Mouse (Mus musculus): Measurements from ENCODE around the gene Schip1. TPM values are rescaled to one million over a fixed set of nuclear protein-coding genes. Genes with fewer than 3 reads are reported as not detected.

Schip1 gene
- polyA plus RNA-seq, 2 experiments: 12.1 to 18.9 TPM

DNA sequence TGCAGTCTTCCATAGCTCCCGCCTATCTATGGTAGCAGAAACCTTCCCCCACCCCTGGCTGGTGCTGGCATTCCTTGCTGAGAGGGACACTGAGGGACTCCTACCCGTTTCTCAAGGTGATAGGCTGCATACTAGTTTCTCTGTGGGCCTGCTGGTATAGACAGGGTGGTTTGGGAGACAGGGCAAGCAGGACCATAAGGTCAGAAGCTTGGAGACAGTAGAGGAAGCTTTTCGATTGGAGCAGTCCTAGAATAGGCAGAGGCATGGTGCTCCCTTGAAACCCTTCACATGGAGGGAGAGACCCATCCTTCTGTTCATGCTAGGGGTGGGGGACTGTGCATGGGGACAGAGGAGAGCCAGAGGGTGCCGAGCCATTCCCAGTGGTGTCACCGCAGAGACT, 558.4 kb downstream of the Schip1 start:
- Histone ChIP-seq H3K4me1 (ENCODE audit: control insufficient read depth, insufficient read depth, low read length) (no peaks in the 10 kb centered on the region), H3K4me3 (replicated peaks; ENCODE audit: low read length) (no peak overlapping the region), H3K4me2 (replicated peaks; ENCODE audit: low read depth, low read length, severe bottlenecking) (no peak overlapping the region), H3K36me3 (ENCODE audit: control insufficient read depth, insufficient read depth, low read length) (0 out of 2 replicates have a peak, but pooled peaks cover 4% of the 10 kb centered on the region), H3K9me3 (ENCODE audit: control insufficient read depth, low read length) (no peaks in the 10 kb centered on the region), H3K27me3 (ENCODE audit: control insufficient read depth, insufficient read depth, low read length) (no peaks in the 10 kb centered on the region), H3K9ac (ENCODE audit: low read depth, low read length, severe bottlenecking) (no peak overlapping the region), H3K27ac (replicated peaks; ENCODE audit: low read depth, low read length) (no peak overlapping the region)
- TF ChIP-seq POLR2A (IDR thresholded peaks at IDR 0.05; ENCODE audit: borderline replicate concordance, extremely low read depth, insufficient read depth, insufficient read length): no peak
- 89% methylated on average over 5 of the region's 5 CpGs for WGBS
- no peak for ATAC-seq (ENCODE audit: low FRiP score, low read depth)
- DNase-seq (ENCODE audit: low spot score): no peak

DNA sequence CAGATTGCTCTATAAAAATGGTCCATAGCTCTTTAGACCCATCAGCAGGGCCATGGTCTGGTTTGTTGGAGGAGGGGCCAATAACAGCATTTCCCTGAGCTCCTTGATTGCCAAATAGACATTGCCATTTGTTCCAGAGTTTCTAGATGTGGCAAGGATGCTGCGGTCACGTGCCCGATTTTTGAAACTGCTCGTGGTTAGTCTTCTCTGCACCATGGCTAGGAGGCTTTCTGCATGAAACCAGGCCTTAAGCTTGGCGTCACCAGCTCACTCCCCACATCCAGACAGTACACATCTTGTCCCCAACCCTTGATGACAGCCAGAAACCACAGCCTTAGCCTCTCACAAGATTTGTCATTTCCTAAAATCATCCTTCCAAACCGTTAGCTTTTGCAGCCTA, 559.9 kb downstream of the Schip1 start:
- DNase-seq (ENCODE audit: low spot score): no peak
- no peak for ATAC-seq (ENCODE audit: low FRiP score, low read depth)
- Histone ChIP-seq H3K27ac (replicated peaks; ENCODE audit: low read depth, low read length) (no peak overlapping the region), H3K4me1 (ENCODE audit: control insufficient read depth, insufficient read depth, low read length) (no peaks in the 10 kb centered on the region), H3K27me3 (ENCODE audit: control insufficient read depth, insufficient read depth, low read length) (no peaks in the 10 kb centered on the region), H3K4me3 (replicated peaks; ENCODE audit: low read length) (no peak overlapping the region), H3K36me3 (ENCODE audit: control insufficient read depth, insufficient read depth, low read length) (0 out of 2 replicates have a peak, but pooled peaks cover 4% of the 10 kb centered on the region), H3K4me2 (replicated peaks; ENCODE audit: low read depth, low read length, severe bottlenecking) (no peak overlapping the region), H3K9ac (ENCODE audit: low read depth, low read length, severe bottlenecking) (no peak overlapping the region), H3K9me3 (ENCODE audit: control insufficient read depth, low read length) (no peaks in the 10 kb centered on the region)
- TF ChIP-seq POLR2A (IDR thresholded peaks at IDR 0.05; ENCODE audit: borderline replicate concordance, extremely low read depth, insufficient read depth, insufficient read length): no peak
- 91% methylated on average over 6 of the region's 6 CpGs for WGBS

DNA sequence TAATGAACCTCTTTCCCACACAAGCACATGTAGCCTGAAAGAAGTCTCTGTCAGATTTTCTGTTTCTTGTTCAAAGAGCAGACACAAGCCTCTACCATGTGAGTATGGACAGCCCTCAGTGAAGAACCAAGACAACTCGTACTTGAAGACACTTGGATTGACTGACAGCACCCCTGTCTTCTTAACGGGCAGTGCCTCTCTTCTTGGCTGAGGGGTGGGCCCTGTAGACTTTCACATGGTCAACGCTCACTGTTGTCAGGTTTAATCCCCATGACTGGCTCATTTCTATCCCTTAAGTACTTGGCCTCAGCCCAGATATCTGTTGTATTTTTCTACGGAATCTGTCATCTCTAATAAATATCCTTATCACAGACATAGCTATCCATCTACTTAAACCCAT, 565.7 kb downstream of the Schip1 start:
- DNase-seq (ENCODE audit: low spot score): no peak
- Histone ChIP-seq H3K4me2 (replicated peaks; ENCODE audit: low read depth, low read length, severe bottlenecking) (no peak overlapping the region), H3K27me3 (ENCODE audit: control insufficient read depth, insufficient read depth, low read length) (no peaks in the 10 kb centered on the region), H3K4me3 (replicated peaks; ENCODE audit: low read length) (no peak overlapping the region), H3K36me3 (ENCODE audit: control insufficient read depth, insufficient read depth, low read length) (0 out of 2 replicates have a peak, but pooled peaks cover 4% of the 10 kb centered on the region), H3K27ac (replicated peaks; ENCODE audit: low read depth, low read length) (no peak overlapping the region), H3K9ac (ENCODE audit: low read depth, low read length, severe bottlenecking) (no peak overlapping the region), H3K9me3 (ENCODE audit: control insufficient read depth, low read length) (no peaks in the 10 kb centered on the region), H3K4me1 (ENCODE audit: control insufficient read depth, insufficient read depth, low read length) (no peaks in the 10 kb centered on the region)
- no peak for ATAC-seq (ENCODE audit: low FRiP score, low read depth)
- TF ChIP-seq POLR2A (IDR thresholded peaks at IDR 0.05; ENCODE audit: borderline replicate concordance, extremely low read depth, insufficient read depth, insufficient read length): no peak
- 74% methylated on average over 4 of the region's 4 CpGs for WGBS

DNA sequence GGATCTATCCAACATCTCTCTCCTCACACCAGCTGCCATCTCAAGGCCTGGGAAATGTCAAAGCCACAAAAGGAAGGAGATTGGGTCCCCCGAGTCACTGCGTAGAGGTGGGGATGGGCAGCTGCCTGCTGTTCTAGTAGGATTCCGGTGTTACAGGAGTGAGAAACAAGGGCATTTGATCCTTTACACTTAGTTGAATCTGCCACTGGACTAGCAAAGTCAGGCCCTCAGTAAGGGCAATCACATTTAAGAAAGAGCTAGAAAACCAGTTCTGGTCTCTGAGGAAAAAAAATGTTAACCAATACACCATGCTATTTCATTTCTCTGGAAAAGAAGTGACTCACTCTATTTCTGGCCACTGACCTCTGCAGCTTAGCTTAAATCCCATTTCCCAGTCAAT, 566.2 kb downstream of the Schip1 start:
- ATAC-seq (ENCODE audit: low FRiP score, low read depth) (no peak), DNase-seq (ENCODE audit: low spot score) (no peak)
- Histone ChIP-seq H3K9me3 (ENCODE audit: control insufficient read depth, low read length) (no peaks in the 10 kb centered on the region), H3K36me3 (ENCODE audit: control insufficient read depth, insufficient read depth, low read length) (0 out of 2 replicates have a peak, but pooled peaks cover 4% of the 10 kb centered on the region), H3K4me3 (replicated peaks; ENCODE audit: low read length) (no peak overlapping the region), H3K4me2 (replicated peaks; ENCODE audit: low read depth, low read length, severe bottlenecking) (no peak overlapping the region), H3K4me1 (ENCODE audit: control insufficient read depth, insufficient read depth, low read length) (no peaks in the 10 kb centered on the region), H3K9ac (ENCODE audit: low read depth, low read length, severe bottlenecking) (no peak overlapping the region), H3K27ac (replicated peaks; ENCODE audit: low read depth, low read length) (no peak overlapping the region), H3K27me3 (ENCODE audit: control insufficient read depth, insufficient read depth, low read length) (no peaks in the 10 kb centered on the region)
- 53% methylated on average over 3 of the region's 3 CpGs for WGBS
- no peak for TF ChIP-seq POLR2A (IDR thresholded peaks at IDR 0.05; ENCODE audit: borderline replicate concordance, extremely low read depth, insufficient read depth, insufficient read length)

DNA sequence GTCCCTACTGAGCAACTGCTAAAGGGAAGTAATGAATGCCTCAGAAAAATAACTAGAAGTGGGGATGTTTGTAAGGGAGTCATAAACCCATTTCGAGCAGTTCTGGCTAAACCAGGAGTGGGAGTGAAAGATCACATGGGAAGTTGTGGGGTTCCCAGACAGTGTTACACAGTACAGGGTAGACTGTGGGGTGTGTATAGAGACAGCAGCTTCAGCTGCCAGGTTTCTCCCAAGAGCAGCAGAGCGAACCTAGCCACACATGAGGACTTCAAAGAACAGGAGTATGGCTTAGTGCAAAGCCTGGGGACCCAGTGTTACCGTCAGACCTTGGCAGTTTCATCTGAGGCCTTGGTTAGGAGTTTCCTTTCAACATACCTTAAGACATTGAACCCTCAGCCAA, 568.1 kb downstream of the Schip1 start:
- no peak for DNase-seq (ENCODE audit: low spot score)
- H3K4me2 ChIP-seq (replicated peaks; ENCODE audit: low read depth, low read length, severe bottlenecking): no peak overlapping the region
- H3K9ac ChIP-seq (ENCODE audit: low read depth, low read length, severe bottlenecking): no peak overlapping the region
- H3K9me3 ChIP-seq (ENCODE audit: control insufficient read depth, low read length): no peaks in the 10 kb centered on the region
- ATAC-seq (ENCODE audit: low FRiP score, low read depth): no peak
- no peak for TF ChIP-seq POLR2A (IDR thresholded peaks at IDR 0.05; ENCODE audit: borderline replicate concordance, extremely low read depth, insufficient read depth, insufficient read length)
- no peaks in the 10 kb centered on the region for H3K36me3 ChIP-seq (ENCODE audit: control insufficient read depth, insufficient read depth, low read length)
- H3K27ac ChIP-seq (replicated peaks; ENCODE audit: low read depth, low read length): no peak overlapping the region
- H3K4me1 ChIP-seq (ENCODE audit: control insufficient read depth, insufficient read depth, low read length): no peaks in the 10 kb centered on the region
- H3K27me3 ChIP-seq (ENCODE audit: control insufficient read depth, insufficient read depth, low read length): no peaks in the 10 kb centered on the region
- H3K4me3 ChIP-seq (replicated peaks; ENCODE audit: low read length): no peak overlapping the region
- 65% methylated on average over 3 of the region's 3 CpGs for WGBS

DNA sequence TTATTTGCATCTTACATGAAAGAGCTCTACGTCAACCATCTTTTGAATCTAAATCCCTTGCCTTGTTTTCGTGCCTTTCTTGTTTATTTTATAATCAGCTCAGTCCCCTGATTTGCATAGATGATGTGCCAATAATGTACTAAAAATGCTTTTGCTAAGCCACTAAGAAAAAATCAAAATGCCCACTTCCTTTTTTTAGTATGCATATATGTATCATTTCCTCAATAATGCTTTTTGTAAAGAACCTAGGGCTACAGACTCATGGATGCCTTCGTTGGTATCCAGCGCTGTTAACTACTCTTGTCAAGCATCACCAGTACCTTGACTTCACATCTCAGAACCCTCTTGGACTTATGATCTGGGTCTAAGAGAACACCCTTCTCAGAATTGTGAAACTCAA, 569.0 kb downstream of the Schip1 start:
- Histone ChIP-seq H3K4me1 (ENCODE audit: control insufficient read depth, insufficient read depth, low read length) (no peaks in the 10 kb centered on the region), H3K27me3 (ENCODE audit: control insufficient read depth, insufficient read depth, low read length) (no peaks in the 10 kb centered on the region), H3K4me3 (replicated peaks; ENCODE audit: low read length) (no peak overlapping the region), H3K36me3 (ENCODE audit: control insufficient read depth, insufficient read depth, low read length) (no peaks in the 10 kb centered on the region), H3K27ac (replicated peaks; ENCODE audit: low read depth, low read length) (no peak overlapping the region), H3K9me3 (ENCODE audit: control insufficient read depth, low read length) (no peaks in the 10 kb centered on the region), H3K9ac (ENCODE audit: low read depth, low read length, severe bottlenecking) (no peak overlapping the region), H3K4me2 (replicated peaks; ENCODE audit: low read depth, low read length, severe bottlenecking) (no peak overlapping the region)
- ATAC-seq (ENCODE audit: low FRiP score, low read depth) (no peak), DNase-seq (ENCODE audit: low spot score) (no peak)
- 92% methylated on average over 4 of the region's 4 CpGs for WGBS
- TF ChIP-seq POLR2A (IDR thresholded peaks at IDR 0.05; ENCODE audit: borderline replicate concordance, extremely low read depth, insufficient read depth, insufficient read length): no peak
